Mouse (Mus musculus): ENCODE results near the gene Rnf114.

GRCm38 (mm10) chr2:167487551-167487950 is 4.9 kb upstream of the Rnf114 start:
- TF ChIP-seq CTCF (IDR thresholded peaks at IDR 0.05; ENCODE audit: low read depth) (no peak), EP300 (IDR thresholded peaks at IDR 0.05; ENCODE audit: low read depth) (no peak)
